Mouse (Mus musculus) kidney, adult 2 months (tissue): Measurements from ENCODE around the gene 1810013L24Rik.

Source experiments
- CTCF ChIP-seq: fragments of 200-500 bp; conservative IDR thresholded peaks from 2 replicates; pipeline ENCODE4 v1.5.1; 2011; ENCODE audit warnings: low read depth, mild to moderate bottlenecking, control low read depth, low read length, moderate library complexity, mixed read lengths; ENCODE audit not compliant: insufficient read depth, insufficient read length
- POLR2A ChIP-seq: fragments of 200-500 bp; IDR thresholded peaks from one replicate; pipeline ENCODE4 v1.6.1; 2011; ENCODE audit warnings: low read depth, low read length, control low read depth

- no peak for TF ChIP-seq POLR2A
- TF ChIP-seq CTCF, result no peak
These were observed 7.3 kb upstream of the 1810013L24Rik start for GRCm38 (mm10) chr16:8822586-8822985.
